Mouse (Mus musculus): ENCODE data around the gene Zfp185.
"Not testable (repeated sequence)": the region's sequence is repeated elsewhere in the genome, so short reads cannot be mapped to it uniquely, and the experiment has no call there.

Zfp185 gene

DNA sequence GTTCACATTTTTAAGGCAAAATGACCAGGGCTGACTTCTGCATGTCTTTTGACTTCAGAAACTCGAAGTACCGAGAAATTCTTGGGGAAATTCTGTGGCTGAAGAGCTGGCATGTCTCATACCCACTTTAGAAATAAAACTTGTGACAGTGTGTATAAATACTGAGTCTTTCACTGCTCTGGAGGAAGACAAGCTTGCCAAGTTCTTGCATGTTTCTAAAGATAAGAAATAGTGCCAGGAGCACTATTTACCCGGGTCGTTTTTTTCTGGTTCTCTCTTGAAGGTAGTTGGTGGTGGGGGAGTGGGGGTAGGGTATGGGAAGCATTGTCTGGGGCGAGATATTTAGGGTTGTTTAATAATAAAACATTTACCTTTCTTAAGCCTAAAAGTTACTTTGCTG, 75.2 kb downstream of the Zfp185 start:
- no peak for DNase-seq (ENCODE audit: low spot score in 2 of 2)

GRCm38 (mm10) chrX:73063512-73064414, 76.6 kb downstream of the Zfp185 start:
- DNase-seq (ENCODE audit: low spot score in 2 of 2) = no peak

DNA sequence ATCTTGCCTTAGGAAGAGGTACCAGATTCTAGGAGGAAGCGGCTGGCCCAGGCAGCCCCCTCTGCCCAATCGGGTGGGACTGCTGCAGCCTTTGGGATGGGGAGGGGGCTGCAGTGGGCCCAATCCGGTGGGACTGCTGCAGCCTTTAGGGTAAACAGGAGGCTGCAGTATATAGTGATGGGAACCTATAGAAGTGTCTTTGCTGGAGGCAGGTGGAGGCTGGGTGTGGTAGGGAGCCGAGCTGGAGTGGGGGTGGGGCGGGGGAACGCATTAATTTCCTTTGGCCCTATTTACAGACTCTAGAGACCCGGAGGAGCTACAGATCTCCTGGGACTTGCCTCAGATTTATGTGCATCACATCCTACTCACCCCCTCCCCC, 77.3 kb downstream of the Zfp185 start, which contains the start of gene Pnma3:
Gene Pnma3 (plus strand): TSS at position 373 of the 379 bp plus-strand sequence.
- DNase-seq (ENCODE audit: low spot score in 2 of 2) = no peak

GRCm38 (mm10) chrX:73066765-73067312, 79.7 kb downstream of the Zfp185 start:
- DNase-seq (ENCODE audit: low spot score in 2 of 2) = not testable (repeated sequence)

Data from thymus, postnatal 10 days (tissue).